Mouse (Mus musculus) megakaryocyte progenitor cell, adult 5-6 weeks (primary cell): ENCODE measurements around the gene Mrpl28. TPM values are rescaled to one million over a fixed set of nuclear protein-coding genes. Genes with fewer than 3 reads are reported as not detected.
A peak's percentile ranks its signal among the peaks of the same experiment; 100 is the strongest.

Source experiments
- ATAC-seq: replicated peaks from 2 replicates; pipeline ENCODE4 v1.8.0; 2016; ENCODE audit warnings: mild to moderate bottlenecking, moderate TSS enrichment, inconsistent platforms; ENCODE audit not compliant: poor library complexity
- total RNA-seq, 2 experiments: library from RNA; stranded (forward) in 1 of 2; stranded (reverse) in 1 of 2; fragments of 157-497, 149-512 nt in 1 of 2; fragments of 200-1000 nt in 1 of 2; gene quantifications; 2 replicates each; pipeline versions ENCODE4 v1.2.3 to v1.2.4; 2015 to 2017

Gene Mrpl28
- total RNA-seq, 2 experiments from 2014 or later = 46.4 to 84.4 TPM

GRCm38 (mm10) chr17:26115205-26115898, 7.9 kb upstream of the Mrpl28 start:
- peak; percentile 52 for ATAC-seq

DNA sequence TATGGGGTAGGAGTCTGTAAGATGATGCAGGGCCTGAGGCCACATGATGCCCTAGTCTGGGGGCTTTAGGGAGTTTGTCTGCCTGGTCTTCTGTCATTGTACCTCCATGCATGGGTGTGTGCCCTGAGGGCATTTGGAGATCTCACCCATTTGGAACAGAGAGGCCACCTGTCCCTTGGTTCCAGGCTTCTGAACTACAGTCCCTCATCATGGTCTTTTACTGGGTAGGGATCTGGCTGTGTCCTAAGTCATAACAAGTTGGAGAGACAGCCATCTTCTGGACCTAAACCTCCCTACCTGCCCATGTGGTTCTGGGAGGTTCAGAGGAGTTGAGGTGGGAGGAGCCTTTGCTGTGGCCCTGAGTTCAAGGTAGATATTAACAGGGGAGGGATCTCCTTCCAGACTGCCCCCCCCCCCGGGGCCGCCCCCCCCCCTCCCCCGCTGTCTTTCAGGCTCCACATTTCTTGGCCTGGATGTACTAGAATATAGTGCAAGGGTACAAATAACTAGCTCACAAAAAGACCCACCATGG, 7.3 kb upstream of the Mrpl28 start:
- no peak for ATAC-seq

DNA sequence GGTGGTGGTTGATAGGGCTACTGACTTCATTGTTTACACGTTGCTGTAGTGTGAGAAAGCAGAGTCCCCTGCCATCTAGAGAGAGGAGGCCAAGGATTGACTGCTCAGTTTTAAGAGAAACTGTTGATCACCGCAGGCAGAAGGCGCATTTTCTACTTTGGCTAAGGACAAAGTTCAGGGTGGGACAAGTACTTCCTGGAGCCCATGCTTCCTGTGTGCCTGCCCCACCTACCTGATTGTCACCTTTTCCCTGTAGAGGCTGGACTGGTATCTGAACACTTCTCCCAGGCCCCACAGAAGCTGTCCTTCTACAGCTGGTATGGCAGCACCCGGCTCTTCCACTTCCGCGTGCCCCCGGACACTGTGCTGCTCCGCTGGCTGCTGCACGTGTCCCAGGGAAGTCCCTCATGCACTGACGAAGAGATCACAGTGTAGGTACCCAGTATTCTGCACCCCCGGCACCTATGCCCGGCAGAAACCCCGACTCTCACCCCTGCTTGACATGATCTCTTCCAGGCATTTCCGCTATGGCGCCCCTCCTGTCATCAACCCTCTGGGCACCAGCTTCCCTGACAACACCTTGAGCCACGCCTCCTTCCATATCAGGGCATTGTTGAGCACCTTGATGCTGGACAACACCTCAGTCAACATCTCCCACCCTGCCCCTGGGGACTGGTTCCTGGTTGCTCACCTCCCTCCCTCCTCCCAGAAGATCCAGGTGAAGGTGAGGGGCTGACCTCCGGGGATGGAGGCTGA, 6.6 kb upstream of the Mrpl28 start:
- no peak for ATAC-seq

DNA sequence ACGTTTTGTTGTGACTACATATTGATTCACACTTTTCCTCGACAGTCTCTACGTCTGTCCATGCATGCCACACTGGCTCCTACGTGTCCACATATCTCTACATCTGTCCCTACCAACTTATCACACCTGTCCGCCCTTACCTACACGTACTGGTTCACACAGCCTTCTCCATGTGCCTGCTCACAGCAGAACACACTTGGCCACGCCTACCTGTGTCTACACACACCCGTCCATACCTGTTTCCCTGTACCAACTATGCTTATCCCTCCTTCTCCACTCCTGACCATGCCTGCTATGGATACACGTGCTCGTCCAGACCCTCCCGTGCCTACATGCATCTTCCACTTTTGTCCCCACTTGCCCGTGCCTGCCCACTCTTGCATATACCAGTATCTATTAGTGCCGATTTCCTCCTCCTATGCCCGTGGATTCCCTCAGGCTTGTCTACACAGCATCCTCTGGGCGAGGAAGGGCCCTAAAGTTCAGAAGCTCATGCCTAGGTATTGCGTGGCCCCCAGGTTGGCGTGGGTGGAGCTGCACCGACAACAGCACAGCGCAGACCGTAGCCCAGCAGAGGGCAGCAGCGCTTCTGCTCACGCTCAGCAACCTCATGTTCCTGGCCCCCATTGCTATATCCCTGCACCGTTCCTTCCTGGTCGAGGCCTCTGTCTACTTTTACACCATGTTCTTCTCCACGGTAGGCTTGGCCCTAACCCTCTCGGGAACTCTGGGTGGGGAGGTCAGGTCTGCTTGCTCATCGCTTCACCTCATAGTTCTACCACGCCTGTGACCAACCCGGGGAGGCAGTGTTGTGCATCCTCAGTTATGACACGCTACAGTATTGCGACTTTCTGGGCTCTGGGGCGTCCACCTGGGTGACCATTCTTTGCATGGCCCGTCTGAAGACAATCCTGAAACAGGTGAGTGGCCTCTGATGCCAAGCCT, 3.3 kb upstream of the Mrpl28 start:
- peak; percentile 77 for ATAC-seq

- no peak for ATAC-seq
These were observed 714 bp upstream of the Mrpl28 start for GRCm38 (mm10) chr17:26122431-26123140.

DNA sequence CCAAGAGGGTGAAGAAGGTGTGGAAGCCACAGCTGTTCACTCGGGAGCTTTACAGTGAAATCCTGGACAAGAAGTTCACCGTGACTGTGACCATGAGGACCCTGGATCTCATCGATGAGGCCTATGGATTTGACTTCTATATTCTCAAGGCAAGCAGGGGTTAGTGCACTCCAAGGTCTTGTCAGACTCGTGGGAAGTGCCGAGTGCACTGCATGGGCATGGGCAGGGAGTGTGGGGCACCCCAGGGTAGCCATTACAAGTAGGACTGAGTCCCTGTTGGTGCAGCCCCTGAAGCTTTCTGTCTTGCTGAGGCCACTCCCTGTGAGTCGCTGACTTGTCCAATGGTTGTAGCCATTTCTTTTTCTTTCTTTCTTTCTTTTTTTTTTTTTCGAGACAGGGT, 1.3 kb downstream of the Mrpl28 start:
- no peak for ATAC-seq

DNA sequence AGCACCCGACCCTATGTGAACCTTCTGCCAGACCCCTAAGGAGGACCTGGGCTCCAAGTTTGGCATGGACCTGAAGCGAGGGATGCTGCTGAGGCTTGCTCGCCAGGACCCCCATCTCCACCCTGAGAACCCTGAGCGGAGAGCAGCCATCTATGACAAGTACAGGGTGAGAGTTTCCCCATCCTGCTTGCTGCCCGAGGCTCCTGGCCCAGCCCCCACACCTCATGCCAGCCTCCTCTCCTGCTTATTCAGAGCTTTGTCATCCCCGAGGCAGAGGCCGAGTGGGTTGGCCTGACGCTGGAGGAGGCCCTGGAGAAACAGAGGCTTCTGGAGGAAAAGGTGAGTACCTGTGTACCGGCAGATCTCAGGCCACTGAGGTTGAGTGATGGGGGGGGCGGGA, 1.9 kb downstream of the Mrpl28 start:
- no peak for ATAC-seq

DNA sequence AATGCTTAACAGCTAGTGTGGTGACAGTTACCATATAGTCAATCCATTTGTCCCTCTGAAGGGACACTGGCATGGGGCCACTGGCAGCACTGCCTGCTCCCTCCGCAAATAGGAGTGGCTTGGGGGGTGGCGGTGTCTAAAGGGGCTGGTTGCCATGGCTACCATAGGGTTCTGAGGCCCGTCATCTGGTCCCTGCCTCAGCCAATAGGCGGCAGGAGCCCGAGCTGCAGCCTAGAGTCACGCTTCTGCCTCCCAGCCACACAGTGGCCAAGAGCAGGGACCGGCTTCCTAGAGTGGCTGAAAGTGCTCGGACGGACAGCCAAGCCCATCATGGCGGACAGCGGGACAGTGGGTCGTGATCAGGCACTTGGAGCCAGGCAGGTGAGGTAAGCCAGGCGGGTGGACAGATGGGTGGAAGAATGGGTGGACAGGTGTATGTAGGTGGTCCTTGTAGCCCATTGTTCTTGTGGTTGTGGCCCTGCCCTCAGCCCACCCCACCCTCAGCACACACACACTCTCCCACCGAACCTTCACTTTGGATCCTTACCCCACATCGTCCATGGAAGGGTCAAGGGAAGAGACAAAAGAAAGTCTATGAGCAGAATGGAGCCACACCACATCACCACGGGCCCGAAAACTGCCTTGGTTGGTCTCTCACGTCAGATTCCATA, 7.9 kb downstream of the Mrpl28 start:
- ATAC-seq = no peak

DNA sequence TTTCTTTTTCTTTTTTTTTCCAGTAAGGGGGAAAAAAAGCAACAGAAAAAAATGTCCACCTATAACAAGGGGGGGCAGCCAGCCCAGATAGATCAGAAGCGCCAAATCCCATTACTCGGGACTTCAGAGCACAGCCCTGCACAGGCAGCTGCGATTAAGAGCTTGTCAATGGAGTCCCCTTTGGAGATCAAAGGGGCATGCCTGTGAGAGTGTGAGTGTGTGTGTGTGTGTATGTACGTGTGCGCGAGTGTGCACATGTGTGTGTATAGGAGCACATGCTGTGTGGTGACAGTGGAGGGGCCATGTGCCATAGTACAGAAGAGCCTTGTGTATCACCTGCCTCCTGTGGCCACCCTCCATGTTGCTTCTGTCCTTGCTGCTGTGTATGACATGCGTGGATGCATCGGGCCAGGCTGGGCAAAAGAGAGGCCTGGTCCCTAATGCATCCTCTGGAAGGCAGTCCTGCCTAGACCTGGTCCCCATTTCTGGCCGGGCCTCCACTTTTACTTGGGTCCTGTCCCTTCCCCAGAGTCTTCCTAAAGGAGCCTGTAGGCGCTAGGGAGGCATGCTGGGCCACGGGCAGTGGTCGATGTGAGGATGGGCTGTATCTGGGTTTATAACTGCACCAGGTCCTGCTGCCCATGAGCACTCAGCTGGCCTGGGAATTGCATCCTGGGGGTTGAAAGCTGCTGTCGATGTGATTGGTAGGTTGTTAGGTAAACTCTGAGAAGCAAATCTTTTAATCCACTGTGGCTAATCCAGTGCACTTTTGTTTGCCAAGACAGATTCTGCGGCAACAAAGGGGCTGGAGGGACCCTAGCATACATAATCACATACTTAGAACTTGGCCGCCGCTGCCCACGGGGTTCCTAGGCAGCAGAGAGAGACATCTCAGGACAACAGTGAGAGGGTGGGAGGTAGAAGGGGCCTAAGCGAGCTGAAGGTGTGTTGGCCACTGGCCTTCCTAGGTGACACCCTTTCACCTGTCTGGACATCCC, 8.9 kb downstream of the Mrpl28 start:
- ATAC-seq = no peak

DNA sequence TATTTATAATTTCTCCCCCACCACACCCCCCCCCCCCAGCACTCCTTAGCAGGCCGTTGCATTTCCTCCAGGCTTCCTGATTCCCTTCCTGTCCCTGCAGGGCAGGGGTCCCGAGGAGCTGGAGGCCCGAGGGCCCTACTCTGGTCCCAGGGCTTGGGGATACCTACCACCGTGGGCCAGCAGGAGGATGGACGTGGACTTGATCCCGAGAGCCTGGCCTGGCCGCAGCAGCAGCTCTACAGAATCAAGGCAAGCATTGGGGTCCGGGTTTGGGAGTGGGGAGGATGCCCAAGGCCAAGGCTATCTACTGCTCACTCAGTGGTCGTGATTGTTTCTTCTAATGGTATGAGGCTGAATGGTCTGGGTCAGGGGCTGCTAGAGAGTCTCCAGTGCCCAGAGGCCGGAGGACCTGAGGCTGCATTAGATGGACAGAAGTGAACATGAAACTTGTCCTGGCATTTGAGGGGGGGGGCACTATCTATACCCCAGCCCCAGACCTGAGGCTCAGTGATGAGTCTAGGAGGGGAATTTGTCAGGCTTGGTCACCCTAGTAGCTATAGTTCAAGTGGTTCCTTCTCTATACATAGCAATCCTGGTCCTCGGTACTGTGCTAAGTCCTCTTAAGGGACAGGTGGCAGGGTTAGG, 13.9 kb downstream of the Mrpl28 start:
- ATAC-seq = no peak

DNA sequence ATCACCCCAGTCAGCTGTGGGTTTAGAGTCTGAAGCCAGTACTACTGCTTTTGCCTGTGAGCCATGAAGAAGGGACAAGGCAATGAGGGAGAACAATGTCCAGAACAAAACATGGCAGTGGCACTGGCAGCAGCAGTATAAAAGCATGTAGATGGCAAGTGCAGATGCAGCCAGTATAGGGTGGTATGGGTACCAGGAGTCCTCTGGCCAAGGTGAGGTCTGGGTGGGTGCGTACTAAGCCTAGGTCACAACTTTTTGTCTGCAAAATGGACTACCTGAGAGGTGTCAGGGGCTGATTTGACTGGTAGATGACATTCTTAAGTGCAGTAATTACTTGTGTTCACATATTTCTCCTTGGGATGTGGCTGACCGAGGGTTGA, 14.4 kb downstream of the Mrpl28 start:
- no peak for ATAC-seq

GRCm38 (mm10) chr17:26138239-26138836, 15.0 kb downstream of the Mrpl28 start, which contains the start of gene Axin1:
Gene Axin1 (plus strand): TSS chr17:26138688.
- ATAC-seq = peak; percentile 98

DNA sequence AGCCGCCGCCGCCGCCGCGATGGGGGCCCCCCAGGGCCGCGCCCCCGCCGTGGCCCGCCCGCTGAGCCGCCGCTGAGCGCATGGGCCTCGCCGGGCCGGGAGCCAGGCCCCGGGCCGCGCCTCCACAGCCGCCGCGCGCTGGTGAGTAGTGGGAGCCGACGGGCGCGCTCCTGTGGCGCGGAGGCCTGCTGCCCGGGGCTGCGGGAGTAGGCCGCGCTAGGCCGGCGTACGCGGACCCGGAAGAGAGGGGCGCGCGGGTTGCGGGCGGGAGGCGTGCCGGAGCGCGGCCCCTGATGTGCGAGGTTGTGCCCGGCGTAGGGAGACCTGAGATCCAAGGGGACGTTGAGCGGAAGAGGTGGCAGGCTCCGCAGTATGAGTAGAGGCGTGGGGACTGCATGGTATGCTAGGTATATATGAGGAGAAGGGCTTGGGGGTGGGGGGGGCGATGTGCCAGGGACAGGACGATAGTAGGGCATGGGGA, 15.6 kb downstream of the Mrpl28 start:
- ATAC-seq = peak; percentile 26

GRCm38 (mm10) chr17:26142796-26143195, 19.5 kb downstream of the Mrpl28 start:
- no peak for ATAC-seq

- no peak for ATAC-seq
These were observed 20.1 kb downstream of the Mrpl28 start for GRCm38 (mm10) chr17:26143386-26143785.

DNA sequence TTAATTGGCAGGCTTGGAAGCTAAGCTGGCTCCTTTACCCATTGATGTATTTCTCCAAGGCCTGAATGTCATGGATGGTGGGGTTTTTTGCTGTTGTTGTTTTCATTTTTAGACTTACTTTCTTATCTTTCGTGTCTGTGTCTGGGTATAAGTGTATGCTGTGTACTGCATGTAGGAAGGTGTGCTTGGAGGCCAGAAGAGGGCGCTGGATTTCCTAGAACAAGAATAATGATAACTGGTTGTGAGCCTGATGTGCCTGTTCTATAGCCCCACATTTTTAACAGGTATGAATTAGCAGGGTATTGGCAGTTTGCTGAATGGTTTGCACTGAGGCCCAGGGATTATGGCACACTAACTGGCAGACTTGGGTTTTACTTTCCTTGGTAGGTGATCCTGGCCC, 25.8 kb downstream of the Mrpl28 start:
- no peak for ATAC-seq

DNA sequence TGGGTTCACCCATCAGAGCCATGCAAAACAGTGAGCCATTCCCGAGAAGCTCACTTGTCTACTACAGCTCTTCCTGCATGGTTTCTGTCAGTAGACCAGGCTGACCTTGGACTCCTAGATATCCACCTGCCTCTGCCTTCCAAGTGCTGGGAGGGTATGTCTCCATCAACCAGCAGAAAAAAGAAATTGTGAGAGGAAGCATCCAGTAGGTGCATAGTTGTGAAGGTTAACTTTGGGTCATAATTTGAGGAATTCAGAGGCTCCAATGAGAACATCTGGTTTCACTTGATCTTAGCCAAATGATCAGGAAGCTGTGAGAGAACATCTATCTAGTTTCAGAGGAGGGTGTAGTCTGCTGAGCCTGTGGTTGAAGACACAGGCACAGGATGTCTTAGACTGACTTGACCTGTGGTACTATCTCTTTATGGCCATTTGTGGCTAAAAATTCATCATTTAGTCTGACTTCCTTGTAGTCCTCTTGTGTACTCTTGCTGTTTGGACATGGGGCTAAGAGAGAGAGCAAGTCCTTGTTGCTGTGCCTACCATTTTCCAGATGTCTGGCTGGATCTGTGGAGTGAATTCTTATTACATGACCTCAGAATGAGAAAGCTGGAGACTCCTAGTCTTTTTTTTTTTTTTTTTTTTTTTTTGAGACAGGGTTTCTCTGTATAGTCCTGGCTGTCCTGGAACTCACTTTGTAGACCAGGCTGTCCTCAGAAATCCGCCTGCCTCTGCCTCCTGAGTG, 28.8 kb downstream of the Mrpl28 start:
- ATAC-seq = no peak
